Mouse (Mus musculus): ENCODE measurements around the gene Cdkal1. TPM values are rescaled to one million over a fixed set of nuclear protein-coding genes. Genes with fewer than 3 reads are reported as not detected.

Cdkal1 gene
- total RNA-seq, 1 experiment: 20.8 TPM

GRCm38 (mm10) chr13:29528344-29528743 lies 327.1 kb downstream of the Cdkal1 start:
- H3K36me3 ChIP-seq (ENCODE audit: control insufficient read depth, insufficient read depth, low read length, poor library complexity, severe bottlenecking): no peaks in the 10 kb centered on the region
- TF ChIP-seq ZC3H11A (IDR thresholded peaks at IDR 0.05; ENCODE audit: borderline replicate concordance, low read depth, low read length) (no peak), CHD2 (IDR thresholded peaks at IDR 0.05; ENCODE audit: low read depth, low read length) (no peak), MAFK (IDR thresholded peaks at IDR 0.05; ENCODE audit: insufficient read depth, low read depth, low read length) (no peak)
- H3K4me3 ChIP-seq (ENCODE audit: insufficient read depth in 1 of 2, low read depth in 1 of 2, low read length in 2 of 2, poor library complexity in 1 of 2, severe bottlenecking in 1 of 2): no peak overlapping the region
- H3K4me1 ChIP-seq (ENCODE audit: control insufficient read depth in 2 of 2, insufficient read depth in 2 of 2, low read length in 2 of 2, poor library complexity in 1 of 2): no peaks in the 10 kb centered on the region
- in situ Hi-C loops (cut with MboI; ENCODE audit: low sequenced_read_pairs in 2 of 2, unreplicated experiment in 2 of 2): no loop called here
- no peaks in the 10 kb centered on the region for H3K9me3 ChIP-seq (ENCODE audit: control insufficient read depth, insufficient read depth, low read depth, low read length)
- no peak overlapping the region for H3K9ac ChIP-seq (ENCODE audit: insufficient read depth, low read depth, low read length, poor library complexity, severe bottlenecking)
- no peak for DNase-seq (ENCODE audit: low read depth, low spot score)
- H3K27ac ChIP-seq (ENCODE audit: insufficient read depth, low read depth, low read length, poor library complexity, severe bottlenecking): no peak overlapping the region

GRCm38 (mm10) chr13:29521321-29521720 lies 334.2 kb downstream of the Cdkal1 start:
- no peaks in the 10 kb centered on the region for H3K9me3 ChIP-seq (ENCODE audit: control insufficient read depth, insufficient read depth, low read depth, low read length)
- TF ChIP-seq CHD2 (IDR thresholded peaks at IDR 0.05; ENCODE audit: low read depth, low read length) (no peak), HCFC1 (IDR thresholded peaks at IDR 0.05; ENCODE audit: borderline replicate concordance, insufficient read depth, low read length) (no peak), ZC3H11A (IDR thresholded peaks at IDR 0.05; ENCODE audit: borderline replicate concordance, low read depth, low read length) (no peak), MAFK (IDR thresholded peaks at IDR 0.05; ENCODE audit: insufficient read depth, low read depth, low read length) (no peak), ZNF384 (IDR thresholded peaks at IDR 0.05; ENCODE audit: low read depth, low read length) (no peak)
- no peaks in the 10 kb centered on the region for H3K4me1 ChIP-seq (ENCODE audit: control insufficient read depth in 2 of 2, insufficient read depth in 2 of 2, low read length in 2 of 2, poor library complexity in 1 of 2)
- H3K36me3 ChIP-seq (ENCODE audit: control insufficient read depth, insufficient read depth, low read length, poor library complexity, severe bottlenecking): no peaks in the 10 kb centered on the region
- no peak overlapping the region for H3K9ac ChIP-seq (ENCODE audit: insufficient read depth, low read depth, low read length, poor library complexity, severe bottlenecking)
- no peak for DNase-seq (ENCODE audit: low read depth, low spot score)
- no peak overlapping the region for H3K4me3 ChIP-seq (ENCODE audit: insufficient read depth in 1 of 2, low read depth in 1 of 2, low read length in 2 of 2, poor library complexity in 1 of 2, severe bottlenecking in 1 of 2)
- in situ Hi-C loops (cut with MboI; ENCODE audit: low sequenced_read_pairs in 2 of 2, unreplicated experiment in 2 of 2): no loop called here
- no peak overlapping the region for H3K27ac ChIP-seq (ENCODE audit: insufficient read depth, low read depth, low read length, poor library complexity, severe bottlenecking)

GRCm38 (mm10) chr13:29514071-29514470 lies 341.4 kb downstream of the Cdkal1 start:
- no peak for TF ChIP-seq HCFC1 (IDR thresholded peaks at IDR 0.05; ENCODE audit: borderline replicate concordance, insufficient read depth, low read length)
- no peak for TF ChIP-seq MAFK (IDR thresholded peaks at IDR 0.05; ENCODE audit: insufficient read depth, low read depth, low read length)
- no peak for TF ChIP-seq CHD2 (IDR thresholded peaks at IDR 0.05; ENCODE audit: low read depth, low read length)
- no peak for TF ChIP-seq ZNF384 (IDR thresholded peaks at IDR 0.05; ENCODE audit: low read depth, low read length)
- TF ChIP-seq ZC3H11A (IDR thresholded peaks at IDR 0.05; ENCODE audit: borderline replicate concordance, low read depth, low read length): no peak
- H3K27ac ChIP-seq (ENCODE audit: insufficient read depth, low read depth, low read length, poor library complexity, severe bottlenecking): no peak overlapping the region
- in situ Hi-C loops (cut with MboI; ENCODE audit: low sequenced_read_pairs in 2 of 2, unreplicated experiment in 2 of 2): no loop called here

GRCm38 (mm10) chr13:29504861-29505568 lies 350.5 kb downstream of the Cdkal1 start:
- H3K27ac ChIP-seq (ENCODE audit: insufficient read depth, low read depth, low read length, poor library complexity, severe bottlenecking): no peak overlapping the region
- no peak for DNase-seq (ENCODE audit: low read depth, low spot score)
- in situ Hi-C loops (cut with MboI; ENCODE audit: low sequenced_read_pairs in 2 of 2, unreplicated experiment in 2 of 2): no loop called here
- no peak overlapping the region for H3K9ac ChIP-seq (ENCODE audit: insufficient read depth, low read depth, low read length, poor library complexity, severe bottlenecking)
- no peaks in the 10 kb centered on the region for H3K4me1 ChIP-seq (ENCODE audit: control insufficient read depth in 2 of 2, insufficient read depth in 2 of 2, low read length in 2 of 2, poor library complexity in 1 of 2)
- H3K4me3 ChIP-seq (ENCODE audit: insufficient read depth in 1 of 2, low read depth in 1 of 2, low read length in 2 of 2, poor library complexity in 1 of 2, severe bottlenecking in 1 of 2): no peak overlapping the region
- no peak for TF ChIP-seq MAFK (IDR thresholded peaks at IDR 0.05; ENCODE audit: insufficient read depth, low read depth, low read length)
- TF ChIP-seq CHD2 (IDR thresholded peaks at IDR 0.05; ENCODE audit: low read depth, low read length): no peak
- TF ChIP-seq ZNF384 (IDR thresholded peaks at IDR 0.05; ENCODE audit: low read depth, low read length): no peak
- no peak for TF ChIP-seq ZC3H11A (IDR thresholded peaks at IDR 0.05; ENCODE audit: borderline replicate concordance, low read depth, low read length)
- no peak for TF ChIP-seq HCFC1 (IDR thresholded peaks at IDR 0.05; ENCODE audit: borderline replicate concordance, insufficient read depth, low read length)
- no peaks in the 10 kb centered on the region for H3K36me3 ChIP-seq (ENCODE audit: control insufficient read depth, insufficient read depth, low read length, poor library complexity, severe bottlenecking)
- no peaks in the 10 kb centered on the region for H3K9me3 ChIP-seq (ENCODE audit: control insufficient read depth, insufficient read depth, low read depth, low read length)

More at GRCm38 (mm10) chr13:29514071-29514470, 341.4 kb downstream of the Cdkal1 start:
- no peak overlapping the region for H3K4me3 ChIP-seq (ENCODE audit: insufficient read depth in 1 of 2, low read depth in 1 of 2, low read length in 2 of 2, poor library complexity in 1 of 2, severe bottlenecking in 1 of 2)
- no peaks in the 10 kb centered on the region for H3K4me1 ChIP-seq (ENCODE audit: control insufficient read depth in 2 of 2, insufficient read depth in 2 of 2, low read length in 2 of 2, poor library complexity in 1 of 2)
- H3K36me3 ChIP-seq (ENCODE audit: control insufficient read depth, insufficient read depth, low read length, poor library complexity, severe bottlenecking): no peaks in the 10 kb centered on the region
- no peaks in the 10 kb centered on the region for H3K9me3 ChIP-seq (ENCODE audit: control insufficient read depth, insufficient read depth, low read depth, low read length)
- H3K9ac ChIP-seq (ENCODE audit: insufficient read depth, low read depth, low read length, poor library complexity, severe bottlenecking): no peak overlapping the region
- DNase-seq (ENCODE audit: low read depth, low spot score): no peak

Measured in ES-E14 (cell line).